Mouse (Mus musculus) adrenal gland (tissue): ENCODE measurements at regions not wholly inside any gene's neighbourhood (a gene's known extent, or its start where the extent isn't known, plus 50 kb on each side); places are given as distances from the start of the nearest gene placed in this dataset.

Experiments used
- intact Hi-C: fragments of 180-260 bp; cut with DNase I; formaldehyde crosslinking; loops from one replicate; pipeline ENCODE4 v1.15.1; 2025

GRCm38 (mm10) chr14:46706462-46706861 is 53.9 kb upstream of the Cdkn3 start:
- intact Hi-C loops, result loop anchor here (10.0 kb wide), 1 partner anchor 142 kb away; no protein-coding TSS in a partner anchor

- intact Hi-C loops, result loop anchor here (10.0 kb wide), 1 partner anchor 140 kb away; no protein-coding TSS in a partner anchor
Measured at GRCm38 (mm10) chr14:46704316-46704751, 56.0 kb upstream of the Cdkn3 start.

- intact Hi-C loops, result loop anchor here (2.0 to 10.0 kb wide), 2 partner anchors 138 to 708 kb away; no protein-coding TSS in a partner anchor
Measured at GRCm38 (mm10) chr14:46702669-46703435, 57.5 kb upstream of the Cdkn3 start.

DNA sequence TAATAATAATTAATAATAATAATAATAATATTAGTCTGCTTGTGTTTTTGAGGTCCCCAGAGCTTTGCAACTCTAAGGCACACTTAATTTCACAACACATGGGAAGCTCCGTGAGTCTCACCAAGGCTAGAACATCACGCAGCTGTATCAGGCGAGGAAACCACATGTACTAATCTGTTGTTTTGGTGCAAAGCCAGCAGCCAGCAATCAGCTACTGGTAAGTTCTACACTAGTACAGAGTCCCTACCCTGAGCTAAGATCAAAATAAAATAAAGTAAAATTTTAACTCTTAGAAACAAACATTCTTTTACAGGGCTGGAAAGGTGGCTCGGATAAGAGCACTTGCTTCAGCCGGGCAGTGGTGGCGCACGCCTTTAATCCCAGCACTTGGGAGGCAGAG is 67.8 kb upstream of the Cdkn3 start:
- intact Hi-C loops, result no loop called here

DNA sequence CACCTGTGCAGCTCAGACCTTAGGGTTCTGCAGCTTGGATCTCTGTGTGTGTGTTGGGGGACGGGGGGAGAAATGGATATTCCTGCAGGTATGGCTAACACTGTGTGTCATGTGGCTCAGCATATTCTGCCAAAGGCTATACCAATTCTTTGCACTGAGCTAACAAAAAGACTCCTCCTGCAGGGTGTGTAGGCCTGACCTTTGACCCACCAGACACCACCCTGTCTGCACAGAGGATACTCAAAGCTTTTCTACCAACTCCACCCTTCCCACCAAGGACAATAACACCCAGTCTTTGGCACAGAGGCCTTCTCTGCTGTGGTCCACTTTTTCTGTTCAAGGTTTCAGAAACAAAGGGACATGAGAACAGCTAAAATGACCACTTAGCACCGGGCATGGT is 68.3 kb upstream of the Cdkn3 start:
- intact Hi-C loops, result no loop called here

DNA sequence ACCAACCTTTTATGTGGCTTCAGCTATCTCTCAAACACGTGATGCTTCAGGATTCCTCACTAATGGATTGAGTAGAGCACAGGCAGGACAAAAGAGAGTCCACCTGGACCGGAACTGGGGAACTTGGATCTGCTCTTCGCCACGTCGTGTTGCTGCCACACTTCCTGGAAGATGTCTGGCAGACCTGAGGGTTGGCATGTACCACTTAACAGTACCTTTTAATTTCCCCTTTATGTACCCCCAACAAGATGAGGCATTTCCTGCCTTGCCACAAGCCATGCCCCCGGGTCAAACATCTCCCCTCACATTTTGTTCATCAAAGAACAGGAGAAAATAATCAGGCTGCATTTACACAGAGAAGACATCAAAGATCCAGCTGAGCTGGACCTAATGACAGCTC is 77.6 kb upstream of the Cdkn3 start:
- intact Hi-C loops, result no loop called here

- intact Hi-C loops, result no loop called here
Measured at GRCm38 (mm10) chr14:46678935-46679334, 81.4 kb upstream of the Cdkn3 start.

GRCm38 (mm10) chr14:46671482-46672225 is 88.7 kb upstream of the Cdkn3 start:
- intact Hi-C loops, result no loop called here

DNA sequence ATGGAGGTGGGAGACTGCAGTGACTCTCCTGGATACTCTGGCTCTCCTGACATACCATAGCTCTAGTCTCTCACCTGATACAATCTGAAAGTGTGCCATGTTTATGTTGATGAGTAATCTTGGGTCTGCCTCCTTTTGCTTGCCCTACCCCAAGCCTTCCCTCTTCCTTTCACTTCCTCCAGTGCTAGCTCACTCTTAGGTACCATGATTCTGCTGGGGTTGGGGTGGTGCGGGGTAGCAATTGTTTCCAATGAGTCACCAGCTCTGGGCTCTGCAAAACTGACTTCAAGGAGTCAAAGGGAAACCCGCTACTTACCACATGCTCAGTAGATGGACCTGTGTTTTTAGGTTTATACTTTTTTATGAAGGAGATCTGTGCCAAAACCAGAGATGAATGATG is 89.3 kb upstream of the Cdkn3 start:
- intact Hi-C loops, result no loop called here

DNA sequence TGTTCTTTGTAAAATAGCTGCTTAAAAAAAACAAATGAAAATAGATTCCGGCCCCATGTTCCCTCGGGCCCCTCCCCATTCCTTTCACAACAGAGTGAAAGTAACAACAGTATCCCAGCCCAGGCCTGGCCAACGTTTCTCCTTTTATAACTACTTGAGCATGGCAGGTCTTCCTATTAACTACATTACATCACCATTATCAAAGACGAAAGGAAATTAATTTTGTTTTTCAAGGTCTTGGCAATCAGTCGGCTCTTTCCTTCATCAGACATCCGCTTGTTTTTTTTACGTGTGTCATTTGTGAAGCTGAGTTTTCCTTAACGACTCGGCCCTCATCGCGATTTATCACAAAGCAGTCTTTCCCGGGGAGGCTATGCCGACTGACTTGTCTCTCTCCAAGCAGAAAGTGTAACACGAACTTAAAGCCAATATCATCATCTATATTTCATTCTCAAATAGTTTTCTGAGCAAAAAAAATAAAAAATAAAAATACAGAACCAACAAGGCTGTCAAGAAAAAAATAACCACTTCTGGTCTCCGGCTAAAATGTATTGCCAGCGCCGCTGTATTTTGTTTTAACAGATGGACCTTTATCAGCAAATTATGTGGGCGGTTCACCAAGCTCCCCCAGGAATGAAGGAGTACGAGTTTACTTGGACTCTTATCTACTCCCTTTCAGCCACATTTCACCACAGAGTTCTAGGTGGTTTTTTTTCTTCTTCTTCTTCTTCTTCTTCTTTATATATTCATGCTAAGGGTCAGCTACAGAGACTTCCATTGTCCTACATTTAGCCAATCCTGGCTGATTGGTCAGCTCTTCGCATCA is 89.9 kb upstream of the Cdkn3 start:
- intact Hi-C loops, result no loop called here

DNA sequence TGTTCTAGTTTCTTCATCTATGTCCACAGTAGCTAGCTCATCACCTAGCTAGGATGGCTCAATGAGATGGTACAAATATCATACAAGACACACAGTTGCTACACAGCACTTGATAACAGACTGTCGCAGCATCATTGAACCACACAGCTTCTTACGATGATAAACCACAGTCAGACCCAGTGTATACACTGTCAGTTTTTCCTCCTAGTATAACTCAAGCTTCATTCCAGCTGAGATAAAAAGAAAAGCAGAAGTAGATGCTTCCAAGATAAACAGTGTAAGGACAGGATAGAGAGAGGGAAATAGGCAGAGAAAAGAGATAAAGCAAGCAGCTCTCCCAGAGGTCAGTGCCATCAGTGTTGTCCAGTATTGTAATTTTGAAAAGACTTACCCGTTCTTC is 92.1 kb upstream of the Cdkn3 start:
- intact Hi-C loops, result no loop called here

DNA sequence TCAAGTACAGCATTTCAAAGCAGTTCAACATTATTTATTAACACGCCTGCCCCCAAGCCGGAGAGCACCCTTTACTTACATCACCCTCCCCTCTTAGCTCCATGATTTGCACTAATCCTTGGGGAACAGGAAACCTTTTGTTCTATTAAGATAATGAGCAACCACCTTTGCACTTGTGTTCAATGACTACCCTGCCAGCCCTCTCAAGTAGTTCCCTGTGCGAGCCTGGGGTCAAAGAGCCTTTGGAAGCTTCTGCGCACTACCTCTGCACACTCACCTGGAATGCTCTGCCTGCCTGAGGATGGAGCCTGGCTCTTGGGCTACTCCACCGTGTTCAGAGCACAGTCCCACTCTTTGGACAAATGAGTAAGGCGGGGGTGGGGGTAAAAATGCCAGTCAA is 96.0 kb upstream of the Cdkn3 start:
- intact Hi-C loops, result no loop called here

DNA sequence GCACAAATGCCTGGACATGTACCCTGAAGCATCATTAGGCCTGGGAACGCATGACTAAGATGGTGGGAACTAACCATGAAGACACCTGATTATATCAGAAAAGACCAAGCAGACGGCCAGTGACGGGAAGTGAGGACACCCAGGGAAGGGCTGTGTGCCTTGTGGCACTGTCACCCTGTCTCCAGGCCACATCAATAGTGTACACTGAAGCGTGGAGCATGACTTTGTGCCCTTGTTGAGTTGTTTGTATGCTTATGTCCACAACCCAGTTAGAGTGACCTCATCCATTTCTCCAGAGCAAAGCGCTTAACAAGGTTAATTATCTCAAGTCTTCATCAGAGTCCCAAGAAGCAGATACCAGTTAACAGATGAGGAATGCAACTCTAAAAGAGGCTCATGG is 96.8 kb upstream of the Cdkn3 start:
- intact Hi-C loops, result no loop called here

GRCm38 (mm10) chr14:46661792-46662545 is 98.4 kb upstream of the Cdkn3 start:
- intact Hi-C loops, result no loop called here

- intact Hi-C loops, result no loop called here
Measured at GRCm38 (mm10) chr14:46661118-46661791, 99.1 kb upstream of the Cdkn3 start.

DNA sequence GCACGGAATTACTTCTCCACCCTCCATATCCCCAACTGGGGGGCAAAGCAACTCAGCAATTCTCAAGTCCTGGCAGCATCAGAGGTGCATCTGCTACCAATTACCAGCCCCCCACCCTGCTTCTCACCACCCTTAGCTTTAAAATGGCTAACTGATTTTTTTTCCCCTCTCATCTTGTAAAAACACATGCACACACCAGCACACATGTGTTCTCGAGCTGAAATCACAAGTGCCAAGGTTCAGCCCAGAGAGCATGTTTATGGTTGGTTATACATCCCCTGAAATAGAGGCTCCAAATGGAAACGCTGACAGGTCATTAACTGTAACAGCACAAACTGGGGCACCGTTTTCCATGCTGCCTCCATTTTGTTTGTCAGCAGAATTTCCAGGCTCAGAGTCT is 101.0 kb upstream of the Cdkn3 start:
- intact Hi-C loops, result no loop called here

GRCm38 (mm10) chr14:46656249-46656648 is 104.1 kb upstream of the Cdkn3 start:
- intact Hi-C loops, result no loop called here

DNA sequence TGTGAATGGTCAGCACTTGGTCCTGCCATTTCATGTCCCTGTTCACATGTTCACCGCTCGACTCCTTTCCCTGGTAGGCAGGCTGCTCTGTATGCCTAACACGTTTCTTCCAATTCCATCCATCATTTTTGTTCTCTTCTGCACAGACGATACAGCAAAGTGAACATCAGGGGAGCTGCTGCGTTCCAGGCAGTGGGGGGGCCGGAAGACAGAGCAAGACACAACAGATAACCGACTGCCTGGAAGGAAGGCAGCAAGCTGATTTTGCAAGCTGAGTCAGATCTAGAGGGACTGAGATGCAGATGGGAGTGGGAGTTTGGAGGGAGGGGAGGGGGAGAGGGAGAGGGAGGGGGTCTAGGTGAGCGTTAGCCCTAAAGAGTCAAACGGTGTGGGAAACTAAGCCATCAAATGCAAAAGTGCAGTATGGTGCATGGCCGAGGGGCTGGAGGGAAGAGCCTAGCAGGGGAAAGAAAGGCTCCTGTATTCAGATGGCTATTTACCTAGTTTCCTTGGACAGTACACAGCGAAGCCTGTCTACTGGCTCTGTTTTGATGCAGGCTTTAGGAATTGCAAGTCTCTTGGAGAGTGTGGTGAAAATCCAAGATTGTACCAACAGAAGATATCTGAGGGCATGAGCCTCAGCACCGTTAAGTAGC is 112.9 kb upstream of the Cdkn3 start:
- intact Hi-C loops, result no loop called here

GRCm38 (mm10) chr14:46646673-46647318 is 113.5 kb upstream of the Cdkn3 start:
- intact Hi-C loops, result no loop called here
